Mouse (Mus musculus) adrenal gland, postnatal 14 days (tissue): ENCODE data around the gene Gm8374. TPM values are rescaled to one million over a fixed set of nuclear protein-coding genes. Genes with fewer than 3 reads are reported as not detected.
"Not testable (repeated sequence)": the region's sequence is repeated elsewhere in the genome, so short reads cannot be mapped to it uniquely, and the experiment has no call there.

Experiments
- DNase-seq: peaks from one replicate; pipeline ENCODE4 v3.0.0; 2021; ENCODE audit warnings: mixed read lengths
- long read RNA-seq, 2 experiments: library from polyadenylated mRNA; stranded (forward); transcript quantifications; one replicate each; pipeline ENCODE4 v2.0.0; 2021
- total RNA-seq: library from RNA; stranded (reverse); gene quantifications from 2 replicates; pipeline ENCODE4 v1.2.3, GENCODE M21; 2021

The Gm8374 gene
- total RNA-seq: not detected in 2 replicates
- long read RNA-seq, experiment 1: 0 reads
- long read RNA-seq, experiment 2: 0 reads

DNA sequence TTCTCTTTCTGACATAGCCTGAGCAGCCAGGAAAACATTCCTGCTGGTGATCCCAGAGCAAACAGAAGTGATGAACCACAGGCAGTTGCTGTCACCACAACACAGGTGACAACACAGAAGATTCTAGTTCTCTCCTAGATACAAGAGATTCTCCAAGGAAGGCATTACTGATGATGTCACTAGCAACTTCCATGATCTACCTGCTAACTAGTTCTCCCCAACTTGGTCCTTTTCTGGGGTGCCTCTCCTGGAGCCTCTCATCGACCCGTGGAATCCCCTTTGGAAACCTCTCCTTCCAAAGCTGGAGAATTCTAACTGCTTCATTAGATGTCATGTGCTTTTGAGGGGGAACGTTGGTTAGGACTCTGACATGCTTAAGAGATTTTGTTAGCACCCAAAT lies at the start of gene Gm8374:
Gene Gm8374 (minus strand): TSS at position 101 of the 400 bp plus-strand sequence.
- DNase-seq: not testable (repeated sequence)

DNA sequence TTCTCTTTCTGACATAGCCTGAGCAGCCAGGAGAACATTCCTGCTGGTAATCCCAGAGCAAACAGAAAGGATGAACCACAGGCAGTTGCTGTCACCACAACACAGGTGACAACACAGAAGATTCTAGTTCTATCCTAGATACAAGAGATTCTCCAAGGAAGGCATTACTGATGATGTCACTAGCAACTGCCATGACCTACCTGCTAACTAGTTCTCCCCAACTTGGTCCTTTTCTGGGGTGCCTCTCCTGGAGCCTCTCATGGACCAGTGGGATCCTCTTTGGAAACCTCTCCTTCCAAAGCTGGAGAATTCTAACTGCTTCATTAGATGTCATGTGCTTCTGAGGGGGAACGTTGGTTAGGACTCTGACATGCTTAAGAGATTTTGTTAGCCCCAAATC lies 32.6 kb downstream of the Gm8374 start, which contains the start of gene Gm5797:
Gene Gm5797 (minus strand): TSS at position 101 of the 400 bp plus-strand sequence.
- DNase-seq: not testable (repeated sequence)

DNA sequence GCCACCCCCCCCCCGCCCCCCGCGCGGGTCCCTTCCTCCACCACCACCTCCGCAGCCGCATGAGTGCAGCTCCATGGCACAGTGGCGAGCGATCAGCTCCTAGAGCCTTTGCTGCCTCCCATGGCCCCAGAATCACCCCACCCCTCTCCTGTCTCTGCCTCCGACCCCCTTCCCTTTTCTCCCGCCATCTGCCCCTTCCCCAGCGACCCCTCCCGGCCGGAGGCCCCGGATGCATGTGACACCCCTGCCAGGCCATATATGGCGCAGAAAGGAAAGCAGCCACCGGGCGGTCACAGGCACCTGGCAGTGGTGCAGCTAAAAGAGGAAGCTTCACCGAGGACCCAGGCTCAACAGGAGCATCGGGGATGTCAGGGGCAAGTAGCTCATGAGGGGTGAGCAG lies 49.8 kb downstream of the Gm8374 start:
- DNase-seq: peak; percentile 1

DNA sequence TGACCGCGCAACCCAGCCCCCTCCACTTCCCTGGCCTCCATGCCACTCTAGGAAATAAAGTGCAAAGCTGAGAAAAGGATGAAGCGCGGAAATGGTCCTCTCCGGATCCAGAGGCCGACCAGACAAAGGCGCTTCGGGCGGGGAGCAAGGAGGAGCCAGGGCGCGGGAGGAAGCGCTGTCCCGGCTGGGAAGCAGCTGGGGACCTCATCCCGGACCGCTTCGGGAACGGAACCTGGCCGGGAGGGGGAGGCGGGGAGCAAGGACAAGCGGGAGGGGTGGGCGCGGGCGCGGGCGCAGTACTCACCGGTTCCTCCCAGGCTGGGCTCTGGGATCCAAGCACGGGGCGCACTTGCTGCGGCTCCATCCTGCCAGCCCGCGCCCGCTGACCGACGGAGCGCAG lies 50.3 kb downstream of the Gm8374 start, which contains the start of gene Gm3739:
Gene Gm3739 (minus strand): TSS at position 389 of the 400 bp plus-strand sequence.
- DNase-seq: peak; percentile 3

Other genes starting within 250 kb of the Gm8374 start
- not detected in 2 replicates for gene Gm6676, start 239.7 kb downstream of the Gm8374 start, total RNA-seq
- gene Gm3512, start 190.6 kb downstream of the Gm8374 start, total RNA-seq: 0.78 and 0.86 TPM in 2 replicates
- not detected in 2 replicates for gene Gm16434, start 170.6 kb downstream of the Gm8374 start, total RNA-seq
- not detected in 2 replicates for gene Gm3727, start 100.4 kb downstream of the Gm8374 start, total RNA-seq
- 0.38 and 0.44 TPM in 2 replicates for gene Gm3739, start 50.1 kb downstream of the Gm8374 start, total RNA-seq
- gene Gm5797, start 32.7 kb downstream of the Gm8374 start, total RNA-seq: not detected in 2 replicates
- not detected in 2 replicates for gene Gm3755, start 85.8 kb upstream of the Gm8374 start, total RNA-seq
- gene Gm3752, start 118.6 kb upstream of the Gm8374 start, total RNA-seq: not detected in 2 replicates
- gene Gm3558, start 203.4 kb upstream of the Gm8374 start, total RNA-seq: 2.3 and 2.9 TPM in 2 replicates
- not detected in 2 replicates for gene Gm10338, start 230.5 kb upstream of the Gm8374 start, total RNA-seq